Mouse (Mus musculus) myocyte (in vitro differentiated cells): ENCODE data around the gene Cltrn.

Experiments
- CEBPB ChIP-seq: IDR thresholded peaks from 2 replicates; pipeline ENCODE4 v1.6.1; 2011; ENCODE audit warnings: mild to moderate bottlenecking, moderate library complexity; ENCODE audit not compliant: poor library complexity, insufficient read depth, severe bottlenecking
- E2F4 ChIP-seq: IDR thresholded peaks from one replicate; pipeline ENCODE4 v1.6.1; 2011; ENCODE audit warnings: mild to moderate bottlenecking, control low read depth, moderate library complexity; ENCODE audit not compliant: insufficient read depth
- POLR2A ChIP-seq: IDR thresholded peaks from one replicate; pipeline ENCODE4 v1.6.1; 2011; ENCODE audit warnings: low read depth, mild to moderate bottlenecking, control low read depth, moderate library complexity; ENCODE audit not compliant: insufficient read length
- POLR2AphosphoS2 ChIP-seq: IDR thresholded peaks from one replicate; pipeline ENCODE4 v1.6.1; 2011; ENCODE audit warnings: low read depth, control low read depth; ENCODE audit not compliant: insufficient read length
- REST ChIP-seq: IDR thresholded peaks from one replicate; pipeline ENCODE4 v1.6.1; 2011; ENCODE audit warnings: mild to moderate bottlenecking, control low read depth, moderate library complexity; ENCODE audit not compliant: insufficient read depth, insufficient read length
- TCF12 ChIP-seq: IDR thresholded peaks from one replicate; pipeline ENCODE4 v1.6.1; 2011; ENCODE audit warnings: mild to moderate bottlenecking, control low read depth; ENCODE audit not compliant: poor library complexity, insufficient read depth, severe bottlenecking
- USF1 ChIP-seq: IDR thresholded peaks from one replicate; pipeline ENCODE4 v1.6.1; 2011; ENCODE audit warnings: low read depth, mild to moderate bottlenecking, control low read depth, moderate library complexity

- TF ChIP-seq E2F4 (no peak), POLR2A (no peak), CEBPB (no peak), TCF12 (no peak), POLR2AphosphoS2 (no peak), USF1 (no peak), REST (no peak)
Measured at GRCm38 (mm10) chrX:164093435-164093834, 4.8 kb downstream of the Cltrn start.
